Mouse (Mus musculus) embryonic facial prominence, embryonic 11.5 days (tissue): ENCODE measurements around the gene Pcna. TPM values are rescaled to one million over a fixed set of nuclear protein-coding genes. Genes with fewer than 3 reads are reported as not detected.

ENCODE experiments used
- ATAC-seq: fragments of 200-750 bp; cut with Nextera tagmentation; replicated peaks from 2 replicates; pipeline ENCODE4 v1.8.0; 2017; ENCODE audit warnings: low read depth; ENCODE audit not compliant: insufficient number of reproducible peaks, low FRiP score, low TSS enrichment
- DNase-seq: peaks from one replicate; pipeline ENCODE4 v3.0.0-alpha.2; 2015; ENCODE audit warnings: low spot score
- H3K27ac ChIP-seq: fragments of 300-500 bp; sonication (generic); replicated peaks from 2 replicates; pipeline ENCODE4 v1.5.1; 2014; ENCODE audit warnings: mild to moderate bottlenecking, low read depth, low read length, control low read depth
- H3K27me3 ChIP-seq: fragments of 300-500 bp; sonication (generic); 2 replicates; pipeline ENCODE4 v1.6.1; 2014; ENCODE audit warnings: mild to moderate bottlenecking, low read length, moderate library complexity, mixed read lengths; ENCODE audit not compliant: control insufficient read depth, insufficient read depth
- H3K36me3 ChIP-seq: fragments of 300-500 bp; sonication (generic); replicated peaks from 2 replicates; pipeline ENCODE4 v1.6.1; 2014; ENCODE audit warnings: low read depth, mild to moderate bottlenecking, low read length, moderate library complexity, mixed read lengths; ENCODE audit not compliant: control insufficient read depth, insufficient read depth
- H3K4me1 ChIP-seq: fragments of 300-500 bp; sonication (generic); 2 replicates; pipeline ENCODE4 v1.6.1; 2014; ENCODE audit warnings: low read length, mixed read lengths; ENCODE audit not compliant: control insufficient read depth, insufficient read depth
- H3K4me2 ChIP-seq: fragments of 300-500 bp; sonication (generic); 2 replicates; pipeline ENCODE4 v1.6.1; 2014; ENCODE audit warnings: low read depth, mild to moderate bottlenecking, control low read depth, low read length, moderate library complexity
- H3K4me3 ChIP-seq: fragments of 300-500 bp; sonication (generic); 2 replicates; pipeline ENCODE4 v1.5.1; 2014; ENCODE audit warnings: low read depth, low read length, control low read depth
- H3K9ac ChIP-seq: fragments of 300-500 bp; sonication (generic); replicated peaks from 2 replicates; pipeline ENCODE4 v1.6.1; 2014; ENCODE audit warnings: mild to moderate bottlenecking, control low read depth, low read length
- H3K9me3 ChIP-seq: fragments of 300-500 bp; sonication (generic); replicated peaks from 2 replicates; pipeline ENCODE4 v1.6.1; 2016; ENCODE audit warnings: mild to moderate bottlenecking, low read length, inconsistent platforms, mixed read lengths; ENCODE audit not compliant: control insufficient read depth
- WGBS: fragments of 180-500 bp; shearing (Covaris S2); extraction: QIAGEN DNeasy Blood & Tissue Kit; methylation state at CpG from one replicate; pipeline ENCODE4 v1.1.7; 2014; 5-methylcytosine and 5-hydroxymethylcytosine counted together
- polyA plus RNA-seq: library from polyadenylated mRNA; unstranded; fragments of >200 nt; fragmentation: Nextera tagmentation; extraction: Ambion mirVana; gene quantifications from 2 replicates; pipeline ENCODE4 v1.2.1, GENCODE M21; 2014

Pcna gene
- polyA plus RNA-seq, 1 experiment from 2014 or later, result 425 TPM

- Histone ChIP-seq H3K4me3 (no peak overlapping the region), H3K4me1 (no peaks in the 10 kb centered on the region), H3K9me3 (no peaks in the 10 kb centered on the region), H3K4me2 (no peak overlapping the region), H3K36me3 (no peaks in the 10 kb centered on the region), H3K9ac (no peak overlapping the region), H3K27me3 (no peaks in the 10 kb centered on the region), H3K27ac (no peak overlapping the region)
- no peak for DNase-seq
- ATAC-seq, result no peak; the same call in 1 of the 2 replicates
- WGBS, result 77% methylated on average over 2 of the region's 2 CpGs
These were observed 17.3 kb upstream of the Pcna start for GRCm38 (mm10) chr2:132270331-132270951.

GRCm38 (mm10) chr2:132269217-132269616 lies 16.1 kb upstream of the Pcna start:
- Histone ChIP-seq H3K36me3 (no peaks in the 10 kb centered on the region), H3K4me2 (no peak overlapping the region), H3K4me1 (no peaks in the 10 kb centered on the region), H3K27ac (no peak overlapping the region), H3K27me3 (no peaks in the 10 kb centered on the region), H3K4me3 (no peak overlapping the region), H3K9me3 (no peaks in the 10 kb centered on the region), H3K9ac (no peak overlapping the region)
- 84% methylated on average over 3 of the region's 3 CpGs for WGBS
- DNase-seq, result no peak
- no peak for ATAC-seq

- no peak overlapping the region for H3K9ac ChIP-seq
- no peaks in the 10 kb centered on the region for H3K4me1 ChIP-seq
- ATAC-seq (no peak), DNase-seq (no peak)
- H3K4me3 ChIP-seq, result no peak overlapping the region
- 90% methylated on average over 3 of the region's 3 CpGs for WGBS
- no peaks in the 10 kb centered on the region for H3K27me3 ChIP-seq
- H3K36me3 ChIP-seq, result no peaks in the 10 kb centered on the region
- H3K4me2 ChIP-seq, result no peak overlapping the region
- no peak overlapping the region for H3K27ac ChIP-seq
- no peaks in the 10 kb centered on the region for H3K9me3 ChIP-seq
These were observed 13.0 kb upstream of the Pcna start for GRCm38 (mm10) chr2:132266086-132266485.

- no peaks in the 10 kb centered on the region for H3K4me1 ChIP-seq
- no peaks in the 10 kb centered on the region for H3K27me3 ChIP-seq
- no peak for ATAC-seq
- no peak overlapping the region for H3K4me3 ChIP-seq
- DNase-seq, result peak; percentile 24
- no peak overlapping the region for H3K4me2 ChIP-seq
- H3K9ac ChIP-seq, result no peak overlapping the region
- no peaks in the 10 kb centered on the region for H3K36me3 ChIP-seq
- no peaks in the 10 kb centered on the region for H3K9me3 ChIP-seq
- no peak overlapping the region for H3K27ac ChIP-seq
- 87% methylated on average over 9 of the region's 9 CpGs for WGBS
These were observed 12.1 kb upstream of the Pcna start for GRCm38 (mm10) chr2:132265196-132265595.

GRCm38 (mm10) chr2:132264266-132264710 lies 11.2 kb upstream of the Pcna start:
- Histone ChIP-seq H3K4me1 (no peaks in the 10 kb centered on the region), H3K9me3 (no peaks in the 10 kb centered on the region), H3K4me3 (peak overlapping the region; percentile 80), H3K4me2 (peak overlapping the region; percentile 65), H3K27ac (no peak overlapping the region), H3K9ac (peak overlapping the region; percentile 84), H3K36me3 (no peaks in the 10 kb centered on the region), H3K27me3 (no peaks in the 10 kb centered on the region)
- ATAC-seq (no peak), DNase-seq (no peak)
- WGBS, result 16% methylated on average over 6 of the region's 6 CpGs

GRCm38 (mm10) chr2:132263421-132264265 lies 10.5 kb upstream of the Pcna start:
- H3K36me3 ChIP-seq, result no peaks in the 10 kb centered on the region
- WGBS, result under 1% methylated on average over 47 of the region's 47 CpGs
- ATAC-seq (no peak; the same call in none of the 2 replicates), DNase-seq (peak; percentile 51)
- no peaks in the 10 kb centered on the region for H3K9me3 ChIP-seq
- H3K4me2 ChIP-seq, result peak overlapping the region; percentile 65
- peak overlapping the region; percentile 80 for H3K4me3 ChIP-seq
- no peaks in the 10 kb centered on the region for H3K27me3 ChIP-seq
- peak overlapping the region; percentile 66 for H3K27ac ChIP-seq
- peak overlapping the region; percentile 84 for H3K9ac ChIP-seq
- H3K4me1 ChIP-seq, result no peaks in the 10 kb centered on the region

- no peaks in the 10 kb centered on the region for H3K4me1 ChIP-seq
- peak within 1 kb of the TSS; percentile 65 for H3K4me2 ChIP-seq
- under 1% methylated on average over 47 of the region's 49 CpGs for WGBS
- H3K27ac ChIP-seq, result peak within 1 kb of the TSS; percentile 66
- H3K36me3 ChIP-seq, result no peaks in the 10 kb centered on the region
- peak; percentile 97 for ATAC-seq
- peak within 1 kb of the TSS; percentile 84 for H3K9ac ChIP-seq
- DNase-seq, result peak; percentile 100
- H3K4me3 ChIP-seq, result peak within 1 kb of the TSS; percentile 80
- no peaks in the 10 kb centered on the region for H3K9me3 ChIP-seq
- H3K27me3 ChIP-seq, result no peaks in the 10 kb centered on the region
These were observed 9.8 kb upstream of the Pcna start, which contains the start of gene Cds2 for GRCm38 (mm10) chr2:132262879-132263398. Gene Cds2, plus strand, starts transcription at chr2:132263148.

GRCm38 (mm10) chr2:132262175-132262574 lies 9.1 kb upstream of the Pcna start:
- no peaks in the 10 kb centered on the region for H3K36me3 ChIP-seq
- no peak for ATAC-seq
- H3K4me3 ChIP-seq, result no peak overlapping the region
- no peaks in the 10 kb centered on the region for H3K9me3 ChIP-seq
- WGBS, result 79% methylated on average over 6 of the region's 6 CpGs
- no peak overlapping the region for H3K9ac ChIP-seq
- no peak overlapping the region for H3K27ac ChIP-seq
- H3K4me1 ChIP-seq, result no peaks in the 10 kb centered on the region
- no peaks in the 10 kb centered on the region for H3K27me3 ChIP-seq
- DNase-seq, result no peak
- no peak overlapping the region for H3K4me2 ChIP-seq
